Mouse (Mus musculus) stomach, embryonic 14.5 days (tissue): ENCODE data around the gene Dnaaf2. TPM values are rescaled to one million over a fixed set of nuclear protein-coding genes. Genes with fewer than 3 reads are reported as not detected.

Source experiments
- ATAC-seq: fragments of 200-750 bp; cut with Nextera tagmentation; 2 replicates; pipeline ENCODE4 v1.8.0; 2017; ENCODE audit warnings: low read depth, moderate TSS enrichment; ENCODE audit not compliant: insufficient number of reproducible peaks, insufficient read depth, low FRiP score
- H3K27ac ChIP-seq: fragments of 300-500 bp; sonication (generic); 2 replicates; pipeline ENCODE4 v1.5.1; 2014; ENCODE audit warnings: mild to moderate bottlenecking, low read length, moderate library complexity, mixed read lengths
- H3K27me3 ChIP-seq: fragments of 300-500 bp; sonication (generic); 2 replicates; pipeline ENCODE4 v1.6.1; 2014; ENCODE audit warnings: low read length, control low read depth, mixed read lengths; ENCODE audit not compliant: control insufficient read depth, insufficient read depth
- H3K36me3 ChIP-seq: fragments of 300-500 bp; sonication (generic); 2 replicates; pipeline ENCODE4 v1.6.1; 2014; ENCODE audit warnings: mild to moderate bottlenecking, control low read depth, low read length, moderate library complexity, mixed read lengths; ENCODE audit not compliant: control insufficient read depth, insufficient read depth
- H3K4me1 ChIP-seq: fragments of 300-500 bp; sonication (generic); 2 replicates; pipeline ENCODE4 v1.6.1; 2014; ENCODE audit warnings: low read length, control low read depth, mixed read lengths; ENCODE audit not compliant: control insufficient read depth, insufficient read depth
- H3K4me2 ChIP-seq: fragments of 300-500 bp; sonication (generic); replicated peaks from 2 replicates; pipeline ENCODE4 v1.6.1; 2014; ENCODE audit warnings: low read depth, low read length, control low read depth
- H3K4me3 ChIP-seq: fragments of 300-500 bp; sonication (generic); 2 replicates; pipeline ENCODE4 v1.5.1; 2014; ENCODE audit warnings: low read depth, low read length, control low read depth
- H3K9ac ChIP-seq: fragments of 300-500 bp; sonication (generic); replicated peaks from 2 replicates; pipeline ENCODE4 v1.6.1; 2014; ENCODE audit warnings: low read depth, mild to moderate bottlenecking, control low read depth, low read length, moderate library complexity, mixed read lengths
- H3K9me3 ChIP-seq: fragments of 300-500 bp; sonication (generic); 2 replicates; pipeline ENCODE4 v1.6.1; 2016; ENCODE audit warnings: low read depth, low read length, control low read depth; ENCODE audit not compliant: control insufficient read depth
- WGBS: fragments of 180-500 bp; shearing (Covaris S2); extraction: QIAGEN DNeasy Blood & Tissue Kit; methylation state at CpG from one replicate; pipeline ENCODE4 v1.1.7; 2014; 5-methylcytosine and 5-hydroxymethylcytosine counted together
- polyA plus RNA-seq: library from polyadenylated mRNA; unstranded; fragments of >200 nt; fragmentation: Nextera tagmentation; extraction: Ambion mirVana; gene quantifications from 2 replicates; pipeline ENCODE4 v1.2.1, GENCODE M21; 2014

Dnaaf2 gene
- polyA plus RNA-seq, 1 experiment from 2014 or later: 9.4 TPM

GRCm38 (mm10) chr12:69220613-69221277 is 22.5 kb upstream of the Dnaaf2 start:
- WGBS: 90% methylated on average over 19 of the region's 19 CpGs
- peaks cover 28% of the 10 kb centered on the region for H3K36me3 ChIP-seq
- ATAC-seq: no peak

GRCm38 (mm10) chr12:69216587-69216986 is 18.4 kb upstream of the Dnaaf2 start:
- no peak overlapping the region for H3K4me2 ChIP-seq
- H3K27me3 ChIP-seq: no peaks in the 10 kb centered on the region
- no peak overlapping the region for H3K9ac ChIP-seq
- no peak overlapping the region for H3K27ac ChIP-seq
- H3K36me3 ChIP-seq: peaks cover 36% of the 10 kb centered on the region
- no peak for ATAC-seq
- no peaks in the 10 kb centered on the region for H3K4me1 ChIP-seq
- H3K9me3 ChIP-seq: no peaks in the 10 kb centered on the region
- 92% methylated on average over 7 of the region's 7 CpGs for WGBS
- H3K4me3 ChIP-seq: no peak overlapping the region

More at GRCm38 (mm10) chr12:69220613-69221277, 22.5 kb upstream of the Dnaaf2 start:
- Histone ChIP-seq H3K4me2 (no peak overlapping the region), H3K4me1 (no peaks in the 10 kb centered on the region), H3K27ac (no peak overlapping the region), H3K27me3 (no peaks in the 10 kb centered on the region), H3K9ac (no peak overlapping the region), H3K4me3 (no peak overlapping the region), H3K9me3 (no peaks in the 10 kb centered on the region)

GRCm38 (mm10) chr12:69215000-69215785 is 17.0 kb upstream of the Dnaaf2 start:
- no peaks in the 10 kb centered on the region for H3K4me1 ChIP-seq
- no peaks in the 10 kb centered on the region for H3K27me3 ChIP-seq
- H3K4me3 ChIP-seq: no peak overlapping the region
- ATAC-seq: no peak
- 90% methylated on average over 3 of the region's 3 CpGs for WGBS
- H3K36me3 ChIP-seq: peaks cover 30% of the 10 kb centered on the region
- H3K4me2 ChIP-seq: no peak overlapping the region
- no peak overlapping the region for H3K27ac ChIP-seq
- H3K9ac ChIP-seq: no peak overlapping the region
- H3K9me3 ChIP-seq: no peaks in the 10 kb centered on the region

- peaks cover 35% of the 10 kb centered on the region for H3K36me3 ChIP-seq
- WGBS: 96% methylated on average over 7 of the region's 7 CpGs
Observed at GRCm38 (mm10) chr12:69214393-69214792, 16.2 kb upstream of the Dnaaf2 start.

GRCm38 (mm10) chr12:69213186-69213777 is 15.1 kb upstream of the Dnaaf2 start:
- WGBS: 95% methylated on average over 13 of the region's 13 CpGs
- no peak for ATAC-seq
- Histone ChIP-seq H3K27me3 (no peaks in the 10 kb centered on the region), H3K4me3 (no peak overlapping the region), H3K9me3 (no peaks in the 10 kb centered on the region), H3K4me2 (no peak overlapping the region), H3K9ac (no peak overlapping the region), H3K27ac (no peak overlapping the region), H3K36me3 (peaks cover 38% of the 10 kb centered on the region), H3K4me1 (no peaks in the 10 kb centered on the region)

More at GRCm38 (mm10) chr12:69214393-69214792, 16.2 kb upstream of the Dnaaf2 start:
- no peaks in the 10 kb centered on the region for H3K27me3 ChIP-seq
- no peak overlapping the region for H3K4me3 ChIP-seq
- no peak overlapping the region for H3K27ac ChIP-seq
- no peak overlapping the region for H3K4me2 ChIP-seq
- H3K9ac ChIP-seq: no peak overlapping the region
- no peaks in the 10 kb centered on the region for H3K4me1 ChIP-seq
- H3K9me3 ChIP-seq: no peaks in the 10 kb centered on the region
- ATAC-seq: no peak

GRCm38 (mm10) chr12:69211057-69211456 is 12.8 kb upstream of the Dnaaf2 start:
- 79% methylated on average over 5 of the region's 5 CpGs for WGBS
- Histone ChIP-seq H3K27me3 (no peaks in the 10 kb centered on the region), H3K4me2 (no peak overlapping the region), H3K36me3 (peaks cover 36% of the 10 kb centered on the region), H3K9me3 (no peaks in the 10 kb centered on the region), H3K27ac (no peak overlapping the region), H3K4me1 (no peaks in the 10 kb centered on the region), H3K4me3 (no peak overlapping the region), H3K9ac (no peak overlapping the region)
- ATAC-seq: no peak

GRCm38 (mm10) chr12:69210056-69210979 is 12.1 kb upstream of the Dnaaf2 start:
- 89% methylated on average over 18 of the region's 18 CpGs for WGBS
- Histone ChIP-seq H3K9ac (no peak overlapping the region), H3K9me3 (no peaks in the 10 kb centered on the region), H3K4me2 (no peak overlapping the region), H3K27me3 (no peaks in the 10 kb centered on the region), H3K4me1 (no peaks in the 10 kb centered on the region), H3K36me3 (peaks cover 37% of the 10 kb centered on the region), H3K4me3 (no peak overlapping the region), H3K27ac (no peak overlapping the region)
- no peak for ATAC-seq

- Histone ChIP-seq H3K27me3 (no peaks in the 10 kb centered on the region), H3K36me3 (peaks cover 32% of the 10 kb centered on the region)
- WGBS: 88% methylated on average over 2 of the region's 2 CpGs
Observed at GRCm38 (mm10) chr12:69208520-69208919, 10.3 kb upstream of the Dnaaf2 start.

More at GRCm38 (mm10) chr12:69208520-69208919, 10.3 kb upstream of the Dnaaf2 start:
- Histone ChIP-seq H3K27ac (no peak overlapping the region), H3K4me1 (no peaks in the 10 kb centered on the region), H3K4me3 (no peak overlapping the region), H3K4me2 (no peak overlapping the region), H3K9me3 (no peaks in the 10 kb centered on the region), H3K9ac (no peak overlapping the region)
- ATAC-seq: no peak
